Comparison of ENCODE assay signal across 10 mouse cellular contexts in the genomic region with DNA sequence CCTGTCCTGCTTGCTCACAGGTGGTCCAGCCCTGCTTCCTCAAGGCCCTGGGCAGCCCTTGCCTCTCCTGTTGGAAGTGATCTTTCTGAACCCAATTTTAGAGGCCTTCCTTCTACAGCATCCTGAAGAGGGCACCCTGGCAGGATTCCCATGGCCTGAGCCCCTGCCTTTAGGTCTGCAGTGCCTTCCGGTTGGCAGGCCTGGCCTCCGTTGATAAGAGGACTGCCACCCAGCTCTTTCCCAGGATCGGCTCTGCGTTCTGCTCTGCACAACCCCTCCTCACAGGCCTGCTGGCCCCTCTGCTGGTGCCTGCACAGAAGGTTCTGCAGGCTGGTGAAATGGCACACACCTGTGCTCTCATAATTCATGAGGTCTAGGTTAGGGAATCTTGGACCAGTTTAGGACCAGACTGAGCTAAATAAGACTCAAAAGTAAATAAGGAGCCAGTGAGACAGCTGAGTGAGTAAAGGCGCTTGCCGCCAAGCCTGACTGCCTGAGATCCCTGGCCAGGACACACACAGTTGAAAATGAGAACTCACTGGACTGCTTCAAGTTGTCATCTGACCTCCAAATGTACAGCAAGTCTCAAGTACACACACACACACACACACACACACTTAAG. TPM values are rescaled to one million over a fixed set of nuclear protein-coding genes. Genes with fewer than 3 reads are reported as not detected.
DNase-seq lines count a peak whose midpoint lies in the region; ATAC-seq and TF ChIP-seq lines count a peak whose summit lies in the region.
"Had no signal": no experiment of that assay in that cellular context is flagged by ENCODE, and none has a peak within 500 bp of the region (broad histone marks: within the 10 kb centered on the region; RNA-seq: fewer than 3 reads in every experiment).

No protein-coding gene starts in this region.

- H3K4me1 ChIP-seq in heart, embryonic 12.5 days (replicated peaks) = peaks cover 18% of the 10 kb centered on the region
- peaks cover 1% of the 10 kb centered on the region; the same call in 1 of the 2 replicates for H3K4me1 ChIP-seq in heart, adult 2 months (ENCODE audit: control insufficient read depth, insufficient read depth, low read length)
- H3K4me1 ChIP-seq in liver, embryonic 15.5 days (replicated peaks) = peaks cover 60% of the 10 kb centered on the region
- peaks cover 12% of the 10 kb centered on the region for H3K4me1 ChIP-seq in hindbrain, embryonic 10.5 days (replicated peaks)

- no peaks in the 10 kb centered on the region for H3K9me3 ChIP-seq in heart, embryonic 12.5 days (replicated peaks)
- H3K9me3 ChIP-seq in liver, embryonic 15.5 days (replicated peaks) = no peaks in the 10 kb centered on the region
- no peaks in the 10 kb centered on the region for H3K9me3 ChIP-seq in hindbrain, embryonic 10.5 days

- TF ChIP-seq POLR2A in heart, adult 2 months (IDR thresholded peaks at IDR 0.05; ENCODE audit: insufficient read depth, low read depth, low read length) = no peak

- no peak overlapping the region for H3K9ac ChIP-seq in heart, embryonic 12.5 days
- H3K9ac ChIP-seq in heart, adult 2 months (ENCODE audit: low read depth, low read length) = no peak overlapping the region
- H3K9ac ChIP-seq in liver, embryonic 15.5 days = peak overlapping the region; percentile 30
- H3K9ac ChIP-seq: forebrain, postnatal 0 days; hindbrain, embryonic 14.5 days had no signal

- H3K27ac ChIP-seq in heart, embryonic 12.5 days (ENCODE audit: poor library complexity, severe bottlenecking) = no peak overlapping the region
- H3K27ac ChIP-seq in heart, adult 2 months = no peak overlapping the region
- H3K27ac ChIP-seq in liver, embryonic 15.5 days (replicated peaks) = peak overlapping the region; percentile 87
- no peak overlapping the region for H3K27ac ChIP-seq in hindbrain, embryonic 10.5 days
- H3K27ac ChIP-seq: hindbrain, embryonic 14.5 days had no signal

- DNase-seq in heart, adult 2 months = no peak
- peak; percentile 82 for DNase-seq in 416B (ENCODE audit: low read depth)
- peak; percentile 63 for DNase-seq in c-Kit-positive CD71-positive TER-119-negative erythroid progenitor cells, embryonic 14.5 days (ENCODE audit: low read depth)
- no peak for DNase-seq in hindbrain, embryonic 10.5 days (ENCODE audit: low spot score)
- no peak for DNase-seq in ovary, postnatal 36 days (ENCODE audit: low spot score)
- no peak for DNase-seq in cerebellum, adult 11-12 months
- DNase-seq: forebrain, postnatal 0 days had no signal

- no peak for TF ChIP-seq CTCF in heart, adult 2 months (IDR thresholded peaks at IDR 0.05)

- intact Hi-C loops in heart, adult 2 months (cut with DNase I) = no loop called here

- H3K4me2 ChIP-seq in heart, embryonic 12.5 days = no peak overlapping the region
- H3K4me2 ChIP-seq in liver, embryonic 15.5 days = peak overlapping the region; percentile 50
- H3K4me2 ChIP-seq: hindbrain, embryonic 14.5 days had no signal

- no peak overlapping the region for H3K4me3 ChIP-seq in heart, embryonic 12.5 days
- H3K4me3 ChIP-seq in heart, adult 2 months = no peak overlapping the region
- no peak overlapping the region for H3K4me3 ChIP-seq in liver, embryonic 15.5 days (replicated peaks)
- H3K4me3 ChIP-seq in hindbrain, embryonic 10.5 days = no peak overlapping the region

- WGBS in heart, embryonic 12.5 days = 37% methylated on average over 6 of the region's 6 CpGs
- 51% methylated on average over 6 of the region's 6 CpGs for WGBS in heart, adult 2 months
- 32% methylated on average over 6 of the region's 6 CpGs for WGBS in liver, embryonic 15.5 days (ENCODE audit: insufficient replicate concordance)
- 84% methylated on average over 6 of the region's 6 CpGs for WGBS in hindbrain, embryonic 10.5 days

- H3K36me3 ChIP-seq in heart, embryonic 12.5 days = no peaks in the 10 kb centered on the region
- no peaks in the 10 kb centered on the region for H3K36me3 ChIP-seq in heart, adult 2 months (ENCODE audit: control insufficient read depth, insufficient read depth, low read length)
- H3K36me3 ChIP-seq in liver, embryonic 15.5 days (replicated peaks) = no peaks in the 10 kb centered on the region
- no peaks in the 10 kb centered on the region for H3K36me3 ChIP-seq in hindbrain, embryonic 10.5 days

- ATAC-seq in heart, embryonic 12.5 days (ENCODE audit: insufficient number of reproducible peaks, low FRiP score) = peak; percentile 34; the same call in 1 of the 2 replicates
- ATAC-seq in liver, embryonic 15.5 days (ENCODE audit: insufficient read depth) = peak; percentile 88
- ATAC-seq: forebrain, postnatal 0 days had no signal

- no peaks in the 10 kb centered on the region for H3K27me3 ChIP-seq in heart, embryonic 12.5 days (replicated peaks)
- no peaks in the 10 kb centered on the region for H3K27me3 ChIP-seq in heart, adult 2 months (ENCODE audit: control insufficient read depth, insufficient read depth, low read length)
- no peaks in the 10 kb centered on the region for H3K27me3 ChIP-seq in liver, embryonic 15.5 days
- H3K27me3 ChIP-seq in hindbrain, embryonic 10.5 days (ENCODE audit: insufficient read depth, poor library complexity, severe bottlenecking) = no peaks in the 10 kb centered on the region

- H3K79me2 ChIP-seq in heart, adult 2 months (replicated peaks; ENCODE audit: control insufficient read depth, insufficient read depth, low read length) = no peaks in the 10 kb centered on the region

- no peak for TF ChIP-seq EP300 in heart, adult 2 months (IDR thresholded peaks at IDR 0.05; ENCODE audit: insufficient read depth, low read depth, low read length)

RNA-seq across cellular contexts. Expression of a gene that starts 8.5 kb away (rescaled TPM):
- polyA plus RNA-seq in heart, embryonic 12.5 days (2016; fragmentation: Nextera tagmentation; extraction: Ambion mirVana) = not detected in 2 replicates
- not detected for total RNA-seq in heart, adult 2 months (2021)
- polyA plus RNA-seq in heart, adult 2 months (2012; rRNA removed) = not detected in 2 replicates
- polyA plus RNA-seq in liver, embryonic 15.5 days (2015; fragmentation: Nextera tagmentation; extraction: Ambion mirVana) = 0.09 TPM in 1 of 2 replicates, not detected in the other
- polyA plus RNA-seq in hindbrain, embryonic 10.5 days (2016; fragmentation: Nextera tagmentation; extraction: Ambion mirVana) = 0.11 TPM in 1 of 2 replicates, not detected in the other

RNA-seq across cellular contexts. Expression of a gene that starts 51.3 kb away (rescaled TPM):
- 14.0 and 14.9 TPM in 2 replicates for polyA plus RNA-seq in heart, embryonic 12.5 days (2016; fragmentation: Nextera tagmentation; extraction: Ambion mirVana)
- total RNA-seq in heart, adult 2 months (2021) = 10 to 100 TPM in 1 of 2 experiments, 1 to 10 TPM in 1; 9.9 to 11.1 TPM
- polyA plus RNA-seq in heart, adult 2 months (2012; rRNA removed) = 16.5 and 18.8 TPM in 2 replicates
- 27.0 and 27.3 TPM in 2 replicates for polyA plus RNA-seq in liver, embryonic 15.5 days (2015; fragmentation: Nextera tagmentation; extraction: Ambion mirVana)
- polyA plus RNA-seq in hindbrain, embryonic 10.5 days (2016; fragmentation: Nextera tagmentation; extraction: Ambion mirVana) = 14.5 and 15.2 TPM in 2 replicates

RNA-seq across cellular contexts. Expression of a gene that starts 58.4 kb away (rescaled TPM):
- 12.4 and 14.4 TPM in 2 replicates for polyA plus RNA-seq in heart, embryonic 12.5 days (2016; fragmentation: Nextera tagmentation; extraction: Ambion mirVana)
- total RNA-seq in heart, adult 2 months (2021) = not detected
- 0.18 and 0.23 TPM in 2 replicates for polyA plus RNA-seq in heart, adult 2 months (2012; rRNA removed)
- polyA plus RNA-seq in liver, embryonic 15.5 days (2015; fragmentation: Nextera tagmentation; extraction: Ambion mirVana) = 10.0 and 13.2 TPM in 2 replicates
- 24.2 and 27.2 TPM in 2 replicates for polyA plus RNA-seq in hindbrain, embryonic 10.5 days (2016; fragmentation: Nextera tagmentation; extraction: Ambion mirVana)

Comparison
In these comparisons a context has a peak if more than half of its experiments do, and no peak if none do; other contexts are left out.
1. DNase-seq: peak in 416B (single experiment) and c-Kit-positive CD71-positive TER-119-negative erythroid progenitor cells, embryonic 14.5 days (single experiment); none in heart, adult 2 months (0 of 2), hindbrain, embryonic 10.5 days (single experiment), ovary, postnatal 36 days (single experiment) and cerebellum, adult 11-12 months (single experiment).